Mouse (Mus musculus) lung, embryonic 14.5 days (tissue): ENCODE measurements around the gene Olfr761. TPM values are rescaled to one million over a fixed set of nuclear protein-coding genes. Genes with fewer than 3 reads are reported as not detected.
"Not testable (repeated sequence)": the region's sequence is repeated elsewhere in the genome, so short reads cannot be mapped to it uniquely, and the experiment has no call there.

Experiments used
- ATAC-seq: fragments of 200-750 bp; cut with Nextera tagmentation; 2 replicates; pipeline ENCODE4 v1.8.0; 2017; ENCODE audit warnings: mild to moderate bottlenecking, moderate TSS enrichment, moderate library complexity; ENCODE audit not compliant: insufficient read depth
- DNase-seq: peaks from one replicate; pipeline ENCODE4 v3.0.0-alpha.2; 2015
- H3K27ac ChIP-seq: fragments of 300-500 bp; sonication (generic); 2 replicates; pipeline ENCODE4 v1.5.1; 2014; ENCODE audit warnings: low read depth, mild to moderate bottlenecking, moderate library complexity
- H3K27me3 ChIP-seq: fragments of 300-500 bp; sonication (generic); 2 replicates; pipeline ENCODE4 v1.6.1; 2014; ENCODE audit warnings: low read length, control low read depth; ENCODE audit not compliant: insufficient read depth
- H3K36me3 ChIP-seq: fragments of 300-500 bp; sonication (generic); 2 replicates; pipeline ENCODE4 v1.6.1; 2014; ENCODE audit warnings: control low read depth; ENCODE audit not compliant: insufficient read depth
- H3K4me1 ChIP-seq: fragments of 300-500 bp; sonication (generic); 2 replicates; pipeline ENCODE4 v1.6.1; 2014; ENCODE audit warnings: antibody characterized with exemption, control low read depth; ENCODE audit not compliant: insufficient read depth
- H3K4me2 ChIP-seq: fragments of 300-500 bp; sonication (generic); 2 replicates; pipeline ENCODE4 v1.6.1; 2014; ENCODE audit warnings: mild to moderate bottlenecking
- H3K4me3 ChIP-seq: fragments of 300-500 bp; sonication (generic); 2 replicates; pipeline ENCODE4 v1.5.1; 2014; ENCODE audit warnings: low read depth, low read length
- H3K9ac ChIP-seq: fragments of 300-500 bp; sonication (generic); 2 replicates; pipeline ENCODE4 v1.6.1; 2014
- H3K9me3 ChIP-seq: fragments of 300-500 bp; sonication (generic); 2 replicates; pipeline ENCODE4 v1.6.1; 2016; ENCODE audit warnings: low read depth, low read length, control low read depth
- CTCF ChIP-seq: IDR thresholded peaks from 2 replicates; pipeline ENCODE4 v1.5.1; 2016; ENCODE audit warnings: antibody characterized with exemption, low read depth
- WGBS: fragments of 180-500 bp; shearing (Covaris S2); extraction: QIAGEN DNeasy Blood & Tissue Kit; methylation state at CpG from one replicate; pipeline ENCODE4 v1.1.7; 2014; 5-methylcytosine and 5-hydroxymethylcytosine counted together
- polyA plus RNA-seq: library from polyadenylated mRNA; unstranded; fragments of >200 nt; fragmentation: Nextera tagmentation; extraction: Ambion mirVana; gene quantifications from 2 replicates; pipeline ENCODE4 v1.2.1, GENCODE M21; 2014

Gene Olfr761
- polyA plus RNA-seq, result not detected in 2 replicates

DNA sequence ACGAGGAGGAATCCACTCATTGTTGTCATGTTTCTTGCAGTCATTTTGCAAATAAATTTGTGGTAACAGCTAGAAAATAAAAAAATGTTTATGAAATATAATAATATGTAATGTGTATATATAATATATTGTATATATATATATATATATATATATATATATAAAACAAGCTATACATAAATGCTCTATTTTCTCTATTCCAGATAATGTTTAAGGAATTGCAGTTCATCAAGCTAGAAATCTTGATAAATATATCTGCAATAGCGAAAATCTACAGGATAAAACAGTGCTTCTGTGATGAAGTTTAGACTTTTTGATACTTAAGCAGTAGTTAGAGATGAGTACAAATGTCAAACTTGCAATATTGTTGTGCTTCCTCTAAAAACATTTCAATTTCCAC lies at the start of gene Olfr761:
Olfr761 (minus strand) TSS at position 101 of the 400 bp plus-strand sequence.
- no peak within 1 kb of the TSS for H3K4me3 ChIP-seq
- no peak within 1 kb of the TSS for H3K27ac ChIP-seq
- no peak within 1 kb of the TSS for H3K4me2 ChIP-seq
- TF ChIP-seq CTCF, result no peak
- H3K9me3 ChIP-seq, result no peaks in the 10 kb centered on the region
- no peaks in the 10 kb centered on the region for H3K4me1 ChIP-seq
- 55% methylated on average over 2 of the region's 2 CpGs for WGBS
- no peaks in the 10 kb centered on the region for H3K27me3 ChIP-seq
- DNase-seq (no peak), ATAC-seq (no peak)
- H3K36me3 ChIP-seq, result no peaks in the 10 kb centered on the region
- H3K9ac ChIP-seq, result no peak within 1 kb of the TSS

DNA sequence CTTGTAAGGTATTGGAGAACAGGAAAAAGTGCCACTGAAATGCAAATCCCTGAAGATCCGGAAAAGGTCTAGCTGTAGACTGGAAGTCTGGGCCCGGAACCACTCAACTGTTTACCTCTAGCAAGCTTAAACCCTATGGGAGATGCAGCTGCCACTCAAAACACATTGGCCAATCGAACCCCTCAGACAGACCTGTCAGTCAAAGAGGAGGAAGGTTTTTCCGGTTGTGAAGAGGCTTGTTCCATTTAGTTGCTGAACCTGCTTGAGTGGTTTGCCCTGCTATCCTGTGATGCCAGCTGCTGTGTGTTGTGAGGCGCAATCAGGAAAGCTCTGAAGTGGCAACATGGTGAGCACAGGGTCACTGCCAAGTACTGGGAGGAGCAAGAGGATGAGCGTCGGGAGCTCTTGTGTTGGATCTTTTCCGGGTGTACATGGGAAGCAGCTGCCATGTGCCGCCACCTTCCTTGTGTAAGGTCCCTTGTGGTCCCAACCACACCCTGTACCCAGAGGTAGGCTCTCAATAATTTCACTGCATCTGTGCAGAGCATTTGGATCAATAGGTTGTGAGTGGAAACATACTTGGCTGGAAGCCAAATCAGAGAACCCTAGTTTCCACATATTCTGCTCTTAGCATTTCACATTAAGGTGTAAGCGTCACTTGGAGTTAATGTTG lies 42.9 kb upstream of the Olfr761 start:
- Histone ChIP-seq H3K27ac (no peak overlapping the region), H3K36me3 (no peaks in the 10 kb centered on the region), H3K4me2 (no peak overlapping the region), H3K9me3 (no peaks in the 10 kb centered on the region), H3K4me1 (no peaks in the 10 kb centered on the region), H3K4me3 (no peak overlapping the region), H3K9ac (no peak overlapping the region), H3K27me3 (no peaks in the 10 kb centered on the region)
- DNase-seq (no peak), ATAC-seq (peak; percentile 31; the same call in 1 of the 2 replicates)
- WGBS, result 58% methylated on average over 10 of the region's 10 CpGs
- TF ChIP-seq CTCF, result no peak

GRCm38 (mm10) chr17:37990453-37990961 lies 37.6 kb upstream of the Olfr761 start:
- H3K4me2 ChIP-seq, result no peak overlapping the region
- H3K36me3 ChIP-seq, result no peaks in the 10 kb centered on the region
- 63% methylated on average over 3 of the region's 3 CpGs for WGBS
- H3K4me1 ChIP-seq, result no peaks in the 10 kb centered on the region
- no peak overlapping the region for H3K27ac ChIP-seq
- TF ChIP-seq CTCF, result no peak
- H3K9ac ChIP-seq, result no peak overlapping the region
- H3K9me3 ChIP-seq, result no peaks in the 10 kb centered on the region
- no peak for ATAC-seq
- H3K27me3 ChIP-seq, result no peaks in the 10 kb centered on the region
- DNase-seq, result no peak
- no peak overlapping the region for H3K4me3 ChIP-seq

DNA sequence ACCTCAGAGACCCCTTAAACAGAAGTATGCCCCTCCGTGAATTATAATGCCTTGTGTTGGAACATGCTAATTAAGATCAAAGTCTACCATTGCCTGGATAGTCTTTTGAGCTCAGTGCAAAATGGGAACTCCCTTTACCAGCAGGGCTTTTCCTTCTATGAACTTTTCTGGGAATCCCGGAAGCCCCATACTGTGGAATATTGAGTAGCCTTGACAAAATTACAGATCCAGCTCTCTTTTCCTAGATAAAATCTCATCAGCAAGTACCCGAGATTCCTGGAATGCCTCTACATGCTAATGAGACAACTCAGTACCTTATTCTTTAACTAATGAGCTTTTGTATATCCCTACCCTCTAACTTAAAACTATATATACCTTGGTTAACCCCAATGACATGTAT lies 20.7 kb upstream of the Olfr761 start:
- H3K4me1 ChIP-seq, result no peaks in the 10 kb centered on the region
- no peak for TF ChIP-seq CTCF
- 82% methylated on average over 3 of the region's 3 CpGs for WGBS
- H3K36me3 ChIP-seq, result no peaks in the 10 kb centered on the region
- H3K27me3 ChIP-seq, result no peaks in the 10 kb centered on the region
- H3K9me3 ChIP-seq, result no peaks in the 10 kb centered on the region
- H3K27ac ChIP-seq, result no peak overlapping the region
- H3K4me3 ChIP-seq, result no peak overlapping the region
- DNase-seq (no peak), ATAC-seq (no peak)
- no peak overlapping the region for H3K4me2 ChIP-seq
- no peak overlapping the region for H3K9ac ChIP-seq

GRCm38 (mm10) chr17:37920248-37920647 lies 32.6 kb downstream of the Olfr761 start, which contains the start of gene Olfr128:
Olfr128 (plus strand) TSS chr17:37920548.
- H3K9ac ChIP-seq, result no peak within 1 kb of the TSS
- H3K9me3 ChIP-seq, result no peaks in the 10 kb centered on the region
- no peaks in the 10 kb centered on the region for H3K4me1 ChIP-seq
- H3K27me3 ChIP-seq, result no peaks in the 10 kb centered on the region
- no peaks in the 10 kb centered on the region for H3K36me3 ChIP-seq
- DNase-seq, result no peak
- H3K4me3 ChIP-seq, result no peak within 1 kb of the TSS
- no peak within 1 kb of the TSS for H3K4me2 ChIP-seq
- no peak for TF ChIP-seq CTCF
- no peak within 1 kb of the TSS for H3K27ac ChIP-seq
- no peak for ATAC-seq

DNA sequence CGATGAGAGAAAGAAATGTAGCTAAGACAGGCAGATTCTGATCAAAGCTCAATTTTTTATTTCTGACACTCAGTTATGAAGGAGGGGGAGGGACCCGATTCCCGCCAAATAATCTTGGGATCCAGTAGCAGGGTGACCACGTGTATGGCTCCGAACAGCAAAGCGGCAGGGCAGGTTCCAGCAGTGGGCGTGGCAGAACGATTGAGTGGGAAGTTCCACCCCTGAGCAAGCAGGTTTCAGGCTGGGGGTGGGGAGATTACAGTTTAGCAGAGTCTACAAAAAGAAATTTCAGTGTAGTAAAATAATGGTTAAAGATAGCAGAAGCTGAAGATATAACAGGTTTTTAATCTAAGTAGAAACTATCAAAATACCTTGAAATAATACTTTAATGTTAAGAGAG lies 46.1 kb downstream of the Olfr761 start:
- not testable (repeated sequence) for H3K9me3 ChIP-seq, H3K36me3 ChIP-seq, H3K4me2 ChIP-seq, H3K27ac ChIP-seq, H3K27me3 ChIP-seq, ATAC-seq, H3K4me3 ChIP-seq, H3K4me1 ChIP-seq, DNase-seq, H3K9ac ChIP-seq
- 58% methylated on average over 8 of the region's 8 CpGs for WGBS

Other genes with a start within 250 kb of the Olfr761 start
- not detected in 2 replicates for gene Olfr120, start 231.3 kb downstream of the Olfr761 start, polyA plus RNA-seq
- not detected in 2 replicates for gene Olfr121, start 204.2 kb downstream of the Olfr761 start, polyA plus RNA-seq
- gene Olfr122, start 184.5 kb downstream of the Olfr761 start, polyA plus RNA-seq, result not detected in 2 replicates
- not detected in 2 replicates for gene Olfr123, start 159.6 kb downstream of the Olfr761 start, polyA plus RNA-seq
- gene Olfr124, start 153.2 kb downstream of the Olfr761 start, polyA plus RNA-seq, result not detected in 2 replicates
- not detected in 2 replicates for gene Olfr125, start 120.1 kb downstream of the Olfr761 start, polyA plus RNA-seq
- gene Olfr126, start 105.6 kb downstream of the Olfr761 start, polyA plus RNA-seq, result not detected in 2 replicates
- not detected in 2 replicates for gene Olfr127, start 52.6 kb downstream of the Olfr761 start, polyA plus RNA-seq
- gene Olfr128, start 32.5 kb downstream of the Olfr761 start, polyA plus RNA-seq, result not detected in 2 replicates
- not detected in 2 replicates for gene Olfr129, start 107.0 kb upstream of the Olfr761 start, polyA plus RNA-seq
- not detected in 2 replicates for gene Olfr130, start 110.8 kb upstream of the Olfr761 start, polyA plus RNA-seq
- not detected in 2 replicates for gene Olfr131, start 135.6 kb upstream of the Olfr761 start, polyA plus RNA-seq
- gene Olfr132, start 181.4 kb upstream of the Olfr761 start, polyA plus RNA-seq, result not detected in 2 replicates
- not detected in 2 replicates for gene Olfr133, start 192.2 kb upstream of the Olfr761 start, polyA plus RNA-seq
- not detected in 2 replicates for gene Olfr134, start 218.3 kb upstream of the Olfr761 start, polyA plus RNA-seq